Mouse (Mus musculus): Measurements from ENCODE around the gene Taok3. TPM values are rescaled to one million over a fixed set of nuclear protein-coding genes. Genes with fewer than 3 reads are reported as not detected.

The Taok3 gene
- total RNA-seq, 2 experiments from 2014 or later = 4.6 to 6.8 TPM

GRCm38 (mm10) chr5:117267913-117268312, 148.0 kb downstream of the Taok3 start:
- Histone ChIP-seq H3K4me3 (no peak overlapping the region), H3K27ac (no peak overlapping the region)
- no peak for DNase-seq
- intact Hi-C loops (cut with DNase I) = no loop called here
- TF ChIP-seq CTCF (IDR thresholded peaks at IDR 0.05) = no peak

DNA sequence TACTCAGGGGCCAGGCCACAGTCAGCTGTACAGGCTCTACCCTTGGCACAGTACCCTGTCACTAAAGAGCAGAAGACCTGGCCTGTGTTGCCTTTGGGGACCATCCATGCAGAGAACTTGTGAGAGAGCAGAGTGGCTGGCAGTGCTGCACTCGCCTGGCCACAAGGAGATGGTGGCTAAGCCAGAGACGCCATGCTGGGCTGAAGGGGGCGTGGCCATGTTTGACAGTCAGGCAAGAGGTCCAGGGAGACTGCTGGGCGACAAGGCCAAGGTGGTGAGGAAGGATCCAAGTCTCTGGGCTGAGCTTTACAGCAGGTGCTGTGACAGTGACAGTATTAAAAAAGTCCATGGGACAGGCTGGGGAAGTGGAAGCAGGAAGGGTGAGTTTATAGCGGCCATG, 148.8 kb downstream of the Taok3 start:
- no peak for DNase-seq
- no peak for TF ChIP-seq CTCF (IDR thresholded peaks at IDR 0.05)
- no peak overlapping the region for H3K4me3 ChIP-seq
- intact Hi-C loops (cut with DNase I) = no loop called here
- no peak overlapping the region for H3K27ac ChIP-seq

DNA sequence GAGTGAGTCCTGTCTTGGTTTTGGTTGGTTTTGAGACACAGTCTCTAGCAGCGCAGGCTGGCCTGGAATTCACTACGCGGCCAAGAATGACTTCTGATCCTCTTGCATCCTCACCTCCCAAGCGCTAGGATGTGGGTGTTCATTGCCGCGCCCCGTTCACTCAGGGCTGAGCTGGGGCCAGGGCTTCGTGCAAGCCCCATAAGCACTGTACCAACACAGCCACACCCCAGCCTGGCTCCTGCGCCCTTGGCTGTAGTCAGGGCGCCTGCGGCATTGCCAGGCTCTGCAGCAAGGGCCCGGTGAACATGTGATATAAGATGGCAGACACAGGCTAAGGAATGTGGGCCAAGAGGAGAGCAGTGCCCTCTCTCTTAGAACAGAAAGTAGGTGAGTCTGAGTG, 149.5 kb downstream of the Taok3 start:
- TF ChIP-seq CTCF (IDR thresholded peaks at IDR 0.05) = no peak
- intact Hi-C loops (cut with DNase I) = no loop called here
- no peak for DNase-seq
- Histone ChIP-seq H3K4me3 (no peak overlapping the region), H3K27ac (no peak overlapping the region)

- intact Hi-C loops (cut with DNase I) = no loop called here
Observed at GRCm38 (mm10) chr5:117271945-117272344, 152.0 kb downstream of the Taok3 start.

GRCm38 (mm10) chr5:117274817-117275216, 154.9 kb downstream of the Taok3 start:
- intact Hi-C loops (cut with DNase I) = no loop called here
- DNase-seq = no peak
- Histone ChIP-seq H3K4me3 (no peak overlapping the region), H3K27ac (no peak overlapping the region)
- TF ChIP-seq CTCF (IDR thresholded peaks at IDR 0.05) = peak; percentile 53

More at GRCm38 (mm10) chr5:117271945-117272344, 152.0 kb downstream of the Taok3 start:
- H3K27ac ChIP-seq = no peak overlapping the region
- no peak for DNase-seq
- H3K4me3 ChIP-seq = no peak overlapping the region
- no peak for TF ChIP-seq CTCF (IDR thresholded peaks at IDR 0.05)

DNA sequence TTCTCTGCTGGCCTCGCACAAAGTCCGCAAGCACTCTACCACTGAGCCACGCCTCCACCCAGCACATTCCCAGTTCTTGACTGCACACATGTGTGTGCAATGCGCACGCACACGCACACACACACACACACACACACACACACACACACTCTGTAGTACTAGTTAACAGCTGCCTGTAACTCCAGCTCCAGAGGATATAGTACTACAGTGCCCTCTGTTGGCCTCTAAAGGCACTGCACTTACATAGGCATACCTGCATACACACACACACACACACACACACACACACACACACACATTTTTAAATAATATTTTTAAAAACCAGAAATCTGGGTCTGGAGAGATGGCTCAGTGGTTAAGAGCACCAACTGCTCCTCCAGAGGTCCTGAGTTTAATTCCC, 157.9 kb downstream of the Taok3 start:
- DNase-seq = no peak

DNA sequence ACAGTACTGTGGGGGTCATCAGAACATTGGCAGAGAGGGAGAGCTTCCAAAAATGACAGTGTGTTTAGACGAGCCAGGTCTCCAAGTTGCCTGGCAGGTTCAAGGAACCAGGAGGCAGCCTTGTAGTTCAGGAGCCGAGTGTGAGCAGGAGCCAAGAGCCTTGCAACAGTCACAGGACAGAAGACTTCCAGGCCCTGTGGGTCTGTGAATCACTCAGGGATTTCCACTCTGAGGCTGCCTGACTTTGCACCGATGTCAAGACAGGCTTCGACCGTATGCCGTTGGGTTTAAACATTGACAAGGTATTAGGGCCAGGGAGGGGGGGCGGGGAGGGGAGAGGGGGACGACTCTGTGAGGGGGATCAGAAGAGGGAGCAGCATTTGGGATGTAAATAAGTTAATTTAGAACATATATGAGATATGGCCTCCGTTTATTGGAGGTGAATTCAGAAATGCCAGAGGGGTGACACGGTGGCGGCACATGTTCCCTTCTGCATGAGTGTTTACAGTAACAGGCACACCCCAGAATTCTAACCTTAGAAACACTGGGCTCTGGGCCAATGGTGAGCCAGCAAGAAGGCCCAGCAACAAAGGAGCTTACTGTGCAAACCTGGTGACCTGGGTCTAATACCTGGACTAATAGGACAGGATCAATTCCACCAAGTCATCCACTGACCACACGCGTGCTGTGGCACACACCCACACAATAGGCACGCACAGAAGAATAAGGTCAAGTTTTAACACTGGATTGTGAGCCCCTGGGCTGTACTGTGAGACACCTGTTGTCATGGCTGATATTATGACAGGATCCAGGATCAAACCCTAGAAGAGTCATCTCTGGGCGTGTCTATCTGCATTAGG, 159.1 kb downstream of the Taok3 start:
- H3K27ac ChIP-seq = no peak overlapping the region
- TF ChIP-seq CTCF (IDR thresholded peaks at IDR 0.05) = no peak
- H3K4me3 ChIP-seq = no peak overlapping the region
- no peak for DNase-seq
- intact Hi-C loops (cut with DNase I) = no loop called here

More for the DNA sequence above, 157.9 kb downstream of the Taok3 start:
- Histone ChIP-seq H3K27ac (no peak overlapping the region), H3K4me3 (no peak overlapping the region)
- intact Hi-C loops (cut with DNase I) = no loop called here
- 0 out of 2 replicates have a peak, but pooled peaks have one; percentile 2 for TF ChIP-seq CTCF (IDR thresholded peaks at IDR 0.05)

GRCm38 (mm10) chr5:117279669-117280050, 159.7 kb downstream of the Taok3 start:
- DNase-seq = no peak
- H3K27ac ChIP-seq = no peak overlapping the region
- H3K4me3 ChIP-seq = no peak overlapping the region
- intact Hi-C loops (cut with DNase I) = no loop called here
- TF ChIP-seq CTCF (IDR thresholded peaks at IDR 0.05) = no peak

- DNase-seq = no peak
- TF ChIP-seq CTCF (IDR thresholded peaks at IDR 0.05) = 0 out of 2 replicates have a peak, but pooled peaks have one; percentile 4
- intact Hi-C loops (cut with DNase I) = no loop called here
Observed at GRCm38 (mm10) chr5:117281536-117281935, 161.6 kb downstream of the Taok3 start.

GRCm38 (mm10) chr5:117282360-117282759, 162.4 kb downstream of the Taok3 start:
- intact Hi-C loops (cut with DNase I) = no loop called here
- no peak for DNase-seq
- Histone ChIP-seq H3K4me3 (no peak overlapping the region), H3K27ac (no peak overlapping the region)
- TF ChIP-seq CTCF (IDR thresholded peaks at IDR 0.05) = no peak

More at GRCm38 (mm10) chr5:117281536-117281935, 161.6 kb downstream of the Taok3 start:
- no peak overlapping the region for H3K27ac ChIP-seq
- no peak overlapping the region for H3K4me3 ChIP-seq

DNA sequence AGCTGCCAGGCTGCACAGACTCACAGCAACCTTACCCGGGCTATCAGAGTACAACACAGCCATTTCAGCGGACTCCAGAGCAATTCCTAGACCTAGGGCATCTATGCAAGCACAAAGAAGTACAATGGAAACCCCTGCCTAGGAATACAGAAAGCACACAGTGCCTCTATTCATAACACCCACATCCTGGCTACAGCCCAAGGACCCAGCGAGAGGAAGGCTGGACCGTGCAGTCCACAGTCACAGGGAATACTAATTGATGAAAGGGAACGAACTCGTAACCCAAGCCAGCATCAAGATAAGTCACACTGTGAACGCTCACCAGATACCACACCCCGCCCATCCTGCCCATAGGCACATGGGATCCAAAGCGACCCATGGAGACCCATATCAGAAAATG, 164.1 kb downstream of the Taok3 start:
- Histone ChIP-seq H3K4me3 (no peak overlapping the region), H3K27ac (no peak overlapping the region)
- intact Hi-C loops (cut with DNase I) = no loop called here
- DNase-seq = no peak
- no peak for TF ChIP-seq CTCF (IDR thresholded peaks at IDR 0.05)

- no peak overlapping the region for H3K27ac ChIP-seq
- H3K4me3 ChIP-seq = no peak overlapping the region
- no peak for DNase-seq
- intact Hi-C loops (cut with DNase I) = loop anchor here (5.0 kb wide), 1 partner anchor 167 kb away; the partner anchor contains the start of gene Suds3
- TF ChIP-seq CTCF (IDR thresholded peaks at IDR 0.05) = no peak
Observed at GRCm38 (mm10) chr5:117284682-117285081, 164.8 kb downstream of the Taok3 start.

DNA sequence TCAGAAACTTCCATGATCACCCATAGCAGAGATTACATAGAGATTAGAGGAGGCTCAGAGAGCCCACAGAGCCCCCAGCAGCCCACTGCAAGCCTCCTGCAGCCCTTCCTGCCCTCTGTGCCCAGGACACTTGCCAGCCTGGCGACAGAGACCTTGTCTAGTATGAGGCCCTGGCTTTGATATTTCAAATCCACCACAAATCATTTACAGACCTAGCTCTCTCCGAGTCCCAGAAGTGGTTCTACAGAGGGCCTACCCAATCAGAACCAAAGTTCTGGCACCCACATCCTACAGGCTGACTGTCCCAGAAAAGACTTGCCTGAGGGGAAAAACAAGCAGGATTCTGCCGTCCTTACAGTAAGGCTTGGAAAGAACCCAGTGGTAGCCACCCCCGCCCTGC, 165.3 kb downstream of the Taok3 start:
- no peak for TF ChIP-seq CTCF (IDR thresholded peaks at IDR 0.05)
- intact Hi-C loops (cut with DNase I) = loop anchor here (5.0 kb wide), 1 partner anchor 168 kb away; the partner anchor contains the start of gene Suds3
- no peak overlapping the region for H3K4me3 ChIP-seq
- no peak overlapping the region for H3K27ac ChIP-seq
- DNase-seq = no peak
